Mouse (Mus musculus) heart, embryonic 11.5 days (tissue): ENCODE results near the gene Sec24a. TPM values are rescaled to one million over a fixed set of nuclear protein-coding genes. Genes with fewer than 3 reads are reported as not detected.

Source experiments
- ATAC-seq: fragments of 200-750 bp; cut with Nextera tagmentation; replicated peaks from 2 replicates; pipeline ENCODE4 v1.8.0; 2017; ENCODE audit warnings: moderate library complexity; ENCODE audit not compliant: insufficient number of reproducible peaks, low FRiP score, low TSS enrichment
- H3K27ac ChIP-seq: fragments of 300-500 bp; sonication (generic); 2 replicates; pipeline ENCODE4 v1.5.1; 2014; ENCODE audit warnings: mild to moderate bottlenecking, low read depth, low read length
- H3K27me3 ChIP-seq: fragments of 300-500 bp; sonication (generic); 2 replicates; pipeline ENCODE4 v1.6.1; 2014; ENCODE audit warnings: mild to moderate bottlenecking, low read length, mixed read lengths; ENCODE audit not compliant: control insufficient read depth, insufficient read depth
- H3K36me3 ChIP-seq: fragments of 300-500 bp; sonication (generic); 2 replicates; pipeline ENCODE4 v1.6.1; 2014; ENCODE audit warnings: mild to moderate bottlenecking, low read length, moderate library complexity, mixed read lengths; ENCODE audit not compliant: control insufficient read depth, insufficient read depth
- H3K4me1 ChIP-seq: fragments of 300-500 bp; sonication (generic); 2 replicates; pipeline ENCODE4 v1.6.1; 2014; ENCODE audit warnings: low read length; ENCODE audit not compliant: control insufficient read depth, insufficient read depth
- H3K4me2 ChIP-seq: fragments of 300-500 bp; sonication (generic); 2 replicates; pipeline ENCODE4 v1.6.1; 2014; ENCODE audit warnings: mild to moderate bottlenecking, moderate library complexity
- H3K4me3 ChIP-seq: fragments of 300-500 bp; sonication (generic); 2 replicates; pipeline ENCODE4 v1.5.1; 2014; ENCODE audit warnings: low read depth, low read length
- H3K9ac ChIP-seq: fragments of 300-500 bp; sonication (generic); 2 replicates; pipeline ENCODE4 v1.6.1; 2014; ENCODE audit warnings: mild to moderate bottlenecking, low read depth, low read length, moderate library complexity
- H3K9me3 ChIP-seq: fragments of 300-500 bp; sonication (generic); replicated peaks from 2 replicates; pipeline ENCODE4 v1.6.1; 2016; ENCODE audit warnings: low read length; ENCODE audit not compliant: control insufficient read depth
- WGBS: fragments of 180-500 bp; shearing (Covaris S2); extraction: QIAGEN DNeasy Blood & Tissue Kit; methylation state at CpG from one replicate; pipeline ENCODE4 v1.1.7; 2014; ENCODE audit not compliant: insufficient replicate concordance; 5-methylcytosine and 5-hydroxymethylcytosine counted together
- polyA plus RNA-seq: library from polyadenylated mRNA; unstranded; fragments of >200 nt; fragmentation: Nextera tagmentation; extraction: Ambion mirVana; gene quantifications from 2 replicates; pipeline ENCODE4 v1.2.1, GENCODE M21; 2014

The Sec24a gene
- polyA plus RNA-seq: 14.2 and 14.5 TPM in 2 replicates

- Histone ChIP-seq H3K27ac (no peak within 1 kb of the TSS), H3K4me3 (peak within 1 kb of the TSS; percentile 99), H3K4me1 (peaks cover 6% of the 10 kb centered on the region), H3K9ac (peak within 1 kb of the TSS; percentile 91), H3K9me3 (no peaks in the 10 kb centered on the region), H3K36me3 (no peaks in the 10 kb centered on the region), H3K4me2 (peak within 1 kb of the TSS; percentile 87), H3K27me3 (peaks cover 3% of the 10 kb centered on the region; the same call in 1 of the 2 replicates)
- peak; percentile 78; the same call in 1 of the 2 replicates for ATAC-seq
- WGBS: 1% methylated on average over 30 of the region's 30 CpGs
These were observed at the start of gene Sec24a, which contains the start of gene Sar1b for GRCm38 (mm10) chr11:51763213-51763907. TSS of gene Sec24a (minus strand) at chr11:51763634. TSS of gene Sar1b (plus strand) at chr11:51763687.

- H3K4me3 ChIP-seq: no peak overlapping the region
- H3K4me2 ChIP-seq: no peak overlapping the region
- H3K4me1 ChIP-seq: no peaks in the 10 kb centered on the region
- no peaks in the 10 kb centered on the region for H3K36me3 ChIP-seq
- no peak for ATAC-seq
- WGBS: 83% methylated on average over 8 of the region's 8 CpGs
- no peaks in the 10 kb centered on the region for H3K9me3 ChIP-seq
- no peak overlapping the region for H3K27ac ChIP-seq
- no peaks in the 10 kb centered on the region for H3K27me3 ChIP-seq
- no peak overlapping the region for H3K9ac ChIP-seq
These were observed 48.6 kb upstream of the Sec24a start for GRCm38 (mm10) chr11:51812022-51812546.

- no peak overlapping the region for H3K9ac ChIP-seq
- no peaks in the 10 kb centered on the region for H3K27me3 ChIP-seq
- no peak overlapping the region for H3K27ac ChIP-seq
- no peak overlapping the region for H3K4me2 ChIP-seq
- ATAC-seq: no peak
- no peaks in the 10 kb centered on the region for H3K9me3 ChIP-seq
- H3K4me1 ChIP-seq: no peaks in the 10 kb centered on the region
- no peak overlapping the region for H3K4me3 ChIP-seq
- 80% methylated on average over 4 of the region's 4 CpGs for WGBS
- no peaks in the 10 kb centered on the region for H3K36me3 ChIP-seq
These were observed 47.8 kb upstream of the Sec24a start for GRCm38 (mm10) chr11:51811230-51811629.

DNA sequence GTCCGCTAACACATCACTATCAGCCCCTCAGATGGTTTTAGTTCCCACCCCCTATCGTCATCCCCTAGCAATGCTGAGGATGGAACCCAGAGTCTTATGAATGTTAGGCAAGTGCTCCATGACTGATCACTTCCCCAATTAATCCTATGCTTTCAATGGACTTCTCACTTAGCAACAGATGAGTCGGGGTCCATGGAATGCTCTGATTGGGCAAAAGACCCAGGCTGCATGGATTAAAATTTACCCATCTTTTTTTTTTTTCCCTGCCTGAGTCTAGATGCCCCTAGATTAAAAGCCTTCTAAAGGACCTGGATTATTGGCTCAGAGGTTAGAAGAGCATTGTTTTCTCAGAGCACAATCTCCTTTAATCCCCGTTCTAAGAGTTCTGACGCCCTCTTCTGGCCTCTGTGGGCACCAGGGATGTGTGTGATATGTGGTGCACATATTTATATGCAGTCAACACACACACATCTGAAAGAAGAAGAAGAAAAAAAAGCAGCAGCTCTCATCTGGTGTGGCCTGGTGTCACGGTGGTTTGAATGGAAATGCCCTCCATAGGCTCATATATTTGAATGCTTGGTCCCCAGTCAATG is 46.3 kb upstream of the Sec24a start:
- H3K36me3 ChIP-seq: no peaks in the 10 kb centered on the region
- H3K9me3 ChIP-seq: no peaks in the 10 kb centered on the region
- no peaks in the 10 kb centered on the region for H3K4me1 ChIP-seq
- WGBS: 60% methylated on average over 6 of the region's 6 CpGs
- no peak overlapping the region for H3K4me2 ChIP-seq
- H3K4me3 ChIP-seq: no peak overlapping the region
- H3K9ac ChIP-seq: no peak overlapping the region
- no peak overlapping the region for H3K27ac ChIP-seq
- no peak for ATAC-seq
- H3K27me3 ChIP-seq: no peaks in the 10 kb centered on the region

DNA sequence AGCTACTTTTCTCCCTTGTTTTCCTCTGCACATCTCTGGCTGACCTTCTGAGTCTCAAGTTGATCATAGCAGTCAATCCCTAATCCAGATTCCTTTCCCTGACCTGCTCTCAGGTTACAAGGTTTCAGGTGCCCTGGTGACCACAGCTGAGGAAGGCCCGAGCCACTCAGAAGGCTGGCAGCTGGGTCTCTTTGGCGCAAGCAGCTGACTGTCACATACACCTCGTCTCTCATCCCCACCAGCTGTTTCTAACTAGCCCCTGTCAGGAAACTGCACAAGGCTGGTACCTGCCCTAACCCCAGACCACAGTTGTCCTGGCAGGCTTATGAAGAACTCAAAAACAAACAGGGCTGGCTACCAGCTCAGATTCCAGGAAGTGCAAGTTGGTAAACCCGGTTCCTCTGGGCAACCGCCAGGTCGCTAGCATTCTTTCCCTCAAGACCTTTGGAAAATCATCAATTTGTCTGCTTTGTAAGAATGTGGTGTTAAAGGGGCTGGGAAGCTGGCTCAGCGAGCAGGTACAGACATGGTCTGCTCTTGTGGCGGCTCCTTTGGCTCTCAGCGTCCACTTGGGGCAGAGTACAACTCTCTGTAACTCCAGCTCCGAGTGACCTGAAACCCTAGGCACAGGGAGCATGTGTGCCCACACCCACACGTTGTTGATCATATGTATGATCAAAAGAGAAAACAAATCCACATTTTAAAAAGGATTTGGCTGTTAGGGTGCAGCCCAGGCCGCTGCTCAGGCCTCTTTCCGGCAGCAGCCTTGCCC is 43.9 kb upstream of the Sec24a start:
- H3K4me2 ChIP-seq: no peak overlapping the region
- no peaks in the 10 kb centered on the region for H3K4me1 ChIP-seq
- H3K27me3 ChIP-seq: no peaks in the 10 kb centered on the region
- no peaks in the 10 kb centered on the region for H3K36me3 ChIP-seq
- ATAC-seq: no peak
- H3K27ac ChIP-seq: no peak overlapping the region
- no peaks in the 10 kb centered on the region for H3K9me3 ChIP-seq
- H3K4me3 ChIP-seq: no peak overlapping the region
- no peak overlapping the region for H3K9ac ChIP-seq
- WGBS: 53% methylated on average over 13 of the region's 13 CpGs

GRCm38 (mm10) chr11:51805221-51805981 is 42.0 kb upstream of the Sec24a start:
- no peaks in the 10 kb centered on the region for H3K36me3 ChIP-seq
- H3K27ac ChIP-seq: no peak overlapping the region
- H3K4me2 ChIP-seq: peak overlapping the region; percentile 73
- WGBS: 20% methylated on average over 17 of the region's 17 CpGs
- peak; percentile 58 for ATAC-seq
- H3K4me3 ChIP-seq: peak overlapping the region; percentile 49
- peaks cover 2% of the 10 kb centered on the region; the same call in 1 of the 2 replicates for H3K4me1 ChIP-seq
- H3K9me3 ChIP-seq: no peaks in the 10 kb centered on the region
- peak overlapping the region; percentile 67 for H3K9ac ChIP-seq
- H3K27me3 ChIP-seq: no peaks in the 10 kb centered on the region

- H3K9ac ChIP-seq: peak overlapping the region; percentile 58; the same call in 1 of the 2 replicates
- no peaks in the 10 kb centered on the region for H3K27me3 ChIP-seq
- WGBS: 14% methylated on average over 7 of the region's 8 CpGs
- H3K4me2 ChIP-seq: peak overlapping the region; percentile 52
- H3K36me3 ChIP-seq: no peaks in the 10 kb centered on the region
- H3K27ac ChIP-seq: peak overlapping the region; percentile 84
- H3K9me3 ChIP-seq: no peaks in the 10 kb centered on the region
- peaks cover 7% of the 10 kb centered on the region for H3K4me1 ChIP-seq
- ATAC-seq: no peak
- no peak overlapping the region for H3K4me3 ChIP-seq
These were observed 37.3 kb upstream of the Sec24a start for GRCm38 (mm10) chr11:51800634-51801325.
